Mouse (Mus musculus) embryo, embryonic 9.5 days (tissue): Measurements from ENCODE around the gene Cacna2d4.
"Not testable (repeated sequence)": the region's sequence is repeated elsewhere in the genome, so short reads cannot be mapped to it uniquely, and the experiment has no call there.

ENCODE experiments used
- DNase-seq: peaks from one replicate; pipeline ENCODE4 v3.0.0-alpha.2; 2017; ENCODE audit errors: extremely low spot score

Gene Cacna2d4

DNA sequence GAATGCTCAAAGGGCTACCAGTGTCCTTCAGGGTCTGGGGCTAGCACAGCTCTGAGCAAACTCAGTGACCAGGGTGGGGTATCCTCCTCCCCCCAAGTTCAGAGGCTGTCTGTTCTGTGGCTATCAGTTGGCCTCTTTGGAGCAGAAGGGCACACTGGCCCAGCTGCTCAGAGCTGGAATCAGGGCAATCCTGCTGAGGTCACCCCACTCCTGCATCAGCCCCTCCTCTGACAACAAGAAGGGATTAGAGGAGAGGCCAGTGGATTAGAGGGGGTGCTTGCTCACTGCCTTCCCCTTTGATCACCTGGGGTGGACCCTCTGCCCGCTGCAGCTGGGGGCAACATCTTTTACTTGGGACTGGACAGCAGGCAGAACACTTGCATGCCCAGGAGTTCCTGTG, at the start of gene Cacna2d4:
Gene Cacna2d4 (plus strand): TSS at position 286 of the 400 bp plus-strand sequence.
- no peak for DNase-seq

DNA sequence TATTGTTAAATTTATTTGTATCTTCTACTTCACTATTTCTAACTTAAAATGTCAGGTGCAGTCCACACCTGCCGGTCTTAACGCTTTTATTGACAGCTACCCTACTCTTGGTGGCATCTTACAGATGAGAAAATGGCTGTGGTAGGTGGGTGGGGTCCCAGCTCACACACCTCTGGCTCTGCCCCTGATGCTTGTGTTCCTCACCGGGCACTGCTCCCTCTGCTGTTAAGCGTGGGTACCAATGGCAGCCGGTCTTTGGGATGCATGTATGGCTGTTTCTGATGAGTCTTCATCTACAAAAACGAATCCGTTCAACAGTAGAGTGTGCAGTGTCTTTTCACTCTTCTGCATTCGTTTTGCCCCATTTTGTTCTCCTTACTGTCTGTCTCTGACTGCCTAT, 49.7 kb upstream of the Cacna2d4 start:
- DNase-seq, result peak; percentile 9

DNA sequence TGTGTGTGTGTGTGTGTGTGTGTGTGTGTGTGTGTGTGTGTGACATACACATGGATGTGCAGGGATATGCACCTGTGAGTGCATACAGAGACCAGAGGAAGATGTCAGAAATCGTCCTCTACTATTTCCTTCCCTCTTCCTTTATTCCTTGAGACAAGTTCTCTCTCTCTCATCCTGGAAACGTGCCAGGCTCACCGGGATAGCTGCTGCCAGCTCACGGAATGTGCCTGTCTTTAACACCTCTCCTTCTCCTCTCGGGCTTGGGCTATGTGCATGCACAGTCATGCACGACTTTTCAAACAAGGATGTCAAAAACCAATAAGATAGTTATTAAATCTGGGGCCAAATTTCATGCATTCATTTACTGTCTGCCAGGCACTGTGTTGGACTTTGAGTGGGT, 48.7 kb upstream of the Cacna2d4 start:
- no peak for DNase-seq

DNA sequence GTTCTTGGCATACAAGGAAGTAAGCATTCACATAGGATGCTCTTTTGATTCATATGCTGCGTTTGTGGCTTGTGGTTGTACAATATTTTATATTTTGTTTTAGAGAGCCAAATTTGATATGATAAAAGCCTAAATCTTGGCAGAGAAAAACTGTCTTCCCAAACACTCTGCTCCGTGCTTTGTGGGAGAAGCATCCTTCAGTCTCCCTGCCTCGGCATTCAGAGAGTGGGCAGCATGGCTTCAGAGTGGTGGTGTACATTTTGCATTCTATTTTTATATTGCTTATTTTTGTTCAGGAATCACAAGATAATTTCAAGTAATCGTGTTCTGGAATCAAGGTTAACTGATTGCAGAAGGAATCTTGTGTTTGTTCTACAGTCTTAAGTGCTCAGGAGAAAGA, 44.8 kb upstream of the Cacna2d4 start:
- DNase-seq, result no peak

DNA sequence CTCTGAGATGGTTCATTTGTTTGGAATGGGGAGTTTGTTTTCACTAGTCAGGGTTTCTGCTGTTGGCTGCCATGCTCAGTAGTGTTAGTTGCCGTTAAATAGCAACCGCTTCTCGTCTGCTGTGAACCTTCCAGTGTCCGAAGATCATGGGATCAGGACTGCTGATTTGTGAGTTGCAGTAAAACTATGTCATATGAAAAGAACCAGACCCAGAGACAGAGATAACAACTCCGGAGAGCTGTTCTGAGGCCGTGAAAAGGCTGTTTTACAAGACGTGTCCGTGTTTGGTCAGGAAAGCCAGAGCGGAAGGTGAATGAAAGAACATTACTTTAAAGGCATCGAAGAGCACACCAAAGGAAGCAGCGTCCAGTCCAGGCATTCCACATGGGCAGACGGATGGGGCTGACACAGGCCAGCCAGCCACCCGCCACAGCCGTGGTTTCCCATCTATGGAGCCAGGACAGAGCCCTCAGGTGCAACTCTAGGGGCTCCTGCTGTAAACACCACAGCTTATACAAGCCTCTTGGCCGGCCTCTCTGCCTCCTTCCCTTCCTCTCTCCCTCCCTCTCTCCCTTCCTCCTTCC, 42.7 kb upstream of the Cacna2d4 start:
- DNase-seq, result no peak

DNA sequence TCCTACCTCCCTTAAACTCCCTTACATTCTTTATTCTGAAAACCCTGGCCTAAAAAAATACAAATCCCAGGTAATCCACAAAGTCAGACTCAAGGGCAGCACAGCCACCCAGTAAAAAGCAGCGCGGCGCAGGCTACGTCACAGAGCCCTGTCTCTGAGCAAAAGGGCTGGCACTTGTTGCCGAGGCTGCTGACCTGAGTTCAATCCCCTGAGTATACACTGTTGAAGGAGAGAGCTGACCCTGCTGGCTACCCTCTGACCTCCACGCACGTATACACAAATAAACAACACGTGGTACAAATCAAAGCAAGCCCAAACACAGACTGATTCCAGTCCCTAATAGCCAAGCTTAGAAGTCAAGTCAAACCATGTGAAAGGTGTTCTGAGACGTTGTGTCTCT, 42.2 kb upstream of the Cacna2d4 start:
- no peak for DNase-seq

DNA sequence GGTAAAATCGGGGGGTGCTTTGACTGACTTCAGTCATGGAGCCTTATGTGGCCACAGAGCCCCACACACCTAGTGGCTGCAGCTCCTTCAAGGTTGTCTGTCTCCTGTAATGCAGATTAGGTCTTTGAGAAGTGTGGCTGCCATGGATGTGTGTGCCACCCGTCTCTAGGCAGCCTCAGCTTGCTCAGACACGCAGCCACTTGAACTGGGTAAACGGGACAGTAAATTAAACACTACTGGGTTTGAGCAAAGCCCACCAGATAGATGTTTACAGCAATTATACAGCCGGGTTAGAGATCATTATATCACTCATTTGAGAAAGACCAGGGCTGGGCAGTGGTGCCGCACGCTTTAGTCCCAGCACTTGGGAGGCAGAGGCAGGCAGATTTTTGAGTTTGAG, 41.7 kb upstream of the Cacna2d4 start:
- no peak for DNase-seq

DNA sequence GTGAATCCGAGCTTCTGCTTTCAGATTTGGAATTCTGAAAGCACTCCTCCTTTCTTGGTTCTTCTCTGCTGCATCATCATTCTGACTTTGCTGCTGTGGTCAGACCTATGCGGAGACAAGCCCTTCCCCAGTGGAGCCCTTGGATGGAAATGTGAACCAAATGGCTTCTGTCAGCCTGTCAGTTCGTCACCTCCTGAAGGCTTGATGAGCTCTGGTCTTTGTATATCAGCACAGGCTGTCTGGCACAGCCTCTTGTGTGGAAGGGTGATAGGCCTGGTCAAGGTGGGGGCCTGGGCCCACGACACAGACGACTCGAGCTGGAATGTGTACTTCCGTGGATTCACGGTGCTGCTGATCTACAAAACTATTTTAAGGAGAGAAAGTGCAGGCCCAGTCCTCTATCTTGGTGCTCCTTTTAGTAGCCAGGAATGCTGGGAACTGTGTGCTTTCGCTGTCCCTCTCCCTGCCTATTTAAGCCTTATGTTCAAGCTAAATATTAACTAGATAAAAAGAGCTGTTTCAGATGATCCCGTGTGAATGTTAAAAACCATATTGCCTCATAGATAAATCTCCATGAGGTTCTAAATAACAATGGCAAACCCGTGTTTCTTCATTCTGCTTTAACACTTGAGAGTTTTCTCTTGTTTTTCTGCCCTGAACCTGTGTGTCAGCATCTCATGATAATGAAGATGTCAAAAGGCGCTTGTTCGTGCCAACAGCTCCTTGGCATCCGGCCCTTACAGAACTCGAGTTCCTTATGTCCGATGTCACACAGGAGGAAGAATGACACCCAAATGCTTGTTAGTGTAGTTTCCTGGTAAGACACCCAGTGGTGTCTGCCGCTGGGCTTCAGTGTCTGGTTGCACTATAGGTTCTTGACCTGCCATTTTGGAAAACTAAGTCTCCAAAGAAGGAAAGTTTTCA, 39.7 kb upstream of the Cacna2d4 start, which contains the start of gene Cacna1c:
Gene Cacna1c (minus strand): TSS at position 37 of the 924 bp plus-strand sequence.
- no peak for DNase-seq

DNA sequence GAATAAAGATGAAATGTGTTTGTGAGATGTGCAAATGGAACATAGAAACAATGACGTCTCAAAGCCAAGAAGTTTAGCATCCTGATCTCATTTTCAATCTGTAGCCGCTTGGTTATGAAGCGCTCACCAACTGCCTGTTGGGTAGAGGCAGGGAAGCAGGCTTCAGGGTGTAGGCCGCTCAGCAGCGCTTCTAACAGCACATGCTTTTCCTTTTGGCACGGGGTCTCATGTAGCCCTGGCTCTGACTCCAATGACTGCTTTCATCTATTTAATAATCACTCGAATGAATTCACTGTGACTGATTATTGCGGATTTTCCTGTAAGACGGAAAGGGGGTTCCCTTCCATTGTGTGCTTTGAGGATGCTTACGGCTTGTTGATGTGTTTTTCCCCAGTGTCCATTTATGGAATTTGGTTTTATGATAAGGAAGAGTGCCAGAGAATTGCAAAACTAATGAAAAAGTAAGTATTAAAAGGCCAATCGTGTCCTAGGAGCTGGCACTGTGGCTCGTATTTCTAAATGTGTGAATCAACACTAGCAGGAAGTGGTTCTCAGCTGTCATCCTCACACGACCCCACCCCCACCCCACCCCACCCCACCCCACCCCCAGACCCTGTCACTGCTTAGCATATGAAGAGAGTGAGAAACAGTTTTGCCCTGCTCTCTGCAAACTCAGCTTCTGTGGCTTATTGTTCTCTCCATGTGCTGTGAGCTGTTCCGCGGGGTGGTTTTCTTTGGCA, 37.6 kb upstream of the Cacna2d4 start:
- no peak for DNase-seq

DNA sequence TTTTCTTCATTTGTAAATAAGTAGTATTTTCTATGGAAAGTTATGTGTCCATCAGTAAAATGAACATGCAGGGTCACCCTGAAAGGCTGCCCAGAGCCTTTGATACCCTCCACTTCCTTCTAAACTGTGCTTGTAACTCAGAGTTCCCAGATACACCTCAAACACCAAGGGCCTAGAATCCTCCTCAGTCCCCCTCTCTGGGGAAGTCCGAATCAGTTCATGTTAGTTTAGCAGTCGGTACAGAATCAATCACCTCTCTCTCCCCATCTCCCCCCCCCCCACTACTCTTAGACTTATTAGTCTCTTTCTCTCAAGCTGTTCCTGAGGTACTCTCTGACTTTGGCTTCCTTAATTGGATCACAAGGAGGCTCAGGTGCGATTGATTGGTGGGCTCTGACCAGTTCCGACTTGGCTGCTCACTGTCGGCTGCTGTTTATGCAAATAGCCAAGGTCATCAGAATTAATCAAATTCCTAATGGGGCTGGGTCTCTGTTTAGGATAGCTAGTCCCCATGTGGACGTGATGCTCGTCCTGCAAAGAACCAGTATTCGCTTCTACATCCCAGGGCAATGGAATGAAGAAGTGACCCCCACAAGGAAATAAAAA, 36.9 kb upstream of the Cacna2d4 start:
- no peak for DNase-seq

DNA sequence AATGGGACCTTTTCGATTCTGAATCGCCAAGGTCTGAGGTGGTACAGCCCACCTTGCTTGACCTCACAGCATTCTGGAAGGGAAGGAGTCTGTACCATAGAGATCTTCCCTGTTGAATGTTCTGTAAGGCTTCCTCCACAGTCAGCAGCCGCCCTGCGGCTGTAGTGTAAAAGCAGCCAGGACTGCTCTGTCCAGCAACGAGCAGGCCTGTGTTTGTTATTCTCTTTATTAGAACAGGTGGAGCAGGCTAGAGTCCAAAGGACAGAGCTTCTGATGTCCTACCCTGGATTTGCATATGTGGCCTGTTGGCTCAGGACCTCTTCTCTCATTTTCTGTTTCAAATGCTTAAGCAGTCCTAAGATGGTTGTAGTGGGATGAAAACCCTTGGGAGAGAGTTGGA, 36.0 kb upstream of the Cacna2d4 start:
- no peak for DNase-seq

DNA sequence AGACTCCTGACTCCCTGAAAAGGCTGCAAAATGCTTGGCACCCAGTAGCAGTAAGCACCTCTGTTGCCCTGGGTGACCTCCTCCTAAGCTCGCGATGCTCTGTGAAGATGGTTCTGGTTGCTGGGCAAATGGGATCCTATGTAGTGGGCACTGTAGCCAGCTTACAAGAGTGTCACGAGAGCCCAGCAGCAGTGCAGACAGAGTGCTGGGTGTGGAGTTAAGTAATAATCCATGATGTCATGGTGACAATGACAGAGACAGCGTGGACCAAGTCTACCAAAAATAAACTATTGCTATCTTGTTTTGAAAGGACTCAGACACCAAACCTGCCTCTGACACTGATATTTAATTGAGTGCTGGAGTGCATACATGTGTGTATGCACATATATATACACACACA, 34.8 kb upstream of the Cacna2d4 start:
- DNase-seq, result no peak

DNA sequence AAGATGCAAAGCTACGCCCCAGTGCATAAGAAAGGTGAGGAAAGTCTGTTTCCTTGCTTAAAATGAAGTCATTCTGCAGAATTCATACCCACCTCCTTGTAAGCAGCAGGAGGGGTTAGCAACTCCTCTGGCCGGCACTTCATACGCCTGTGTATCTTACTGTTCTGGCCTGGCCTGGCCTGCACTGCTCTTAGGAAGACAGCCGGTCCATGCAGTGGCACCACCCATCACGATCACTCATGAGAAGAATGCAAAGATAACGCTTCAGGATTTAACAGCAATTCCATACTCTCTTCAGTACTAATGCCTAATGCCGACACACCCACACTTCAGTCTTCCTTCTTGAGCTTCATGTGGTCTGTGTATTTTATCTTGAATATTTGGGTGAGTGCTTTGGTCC, 32.0 kb upstream of the Cacna2d4 start:
- no peak for DNase-seq

DNA sequence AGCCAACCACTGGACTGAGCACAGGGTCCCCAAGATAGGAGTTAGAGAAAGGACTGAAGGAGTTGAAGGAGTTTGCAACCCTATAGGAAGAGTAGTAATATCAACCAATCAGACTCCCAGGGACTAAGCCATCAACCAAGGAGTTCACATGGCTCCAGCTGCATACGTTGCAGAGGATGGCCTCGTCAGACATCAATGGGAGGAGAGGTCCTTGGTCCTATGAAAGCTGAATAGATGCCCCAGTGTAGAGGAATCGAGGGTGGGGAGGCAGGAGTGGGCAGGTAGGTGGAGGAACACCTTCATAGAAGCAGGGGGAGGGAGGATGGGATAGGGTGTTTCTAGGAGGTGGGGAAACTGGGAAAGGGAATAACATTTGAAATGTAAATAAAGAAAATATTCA, 31.4 kb upstream of the Cacna2d4 start:
- DNase-seq, result no peak

DNA sequence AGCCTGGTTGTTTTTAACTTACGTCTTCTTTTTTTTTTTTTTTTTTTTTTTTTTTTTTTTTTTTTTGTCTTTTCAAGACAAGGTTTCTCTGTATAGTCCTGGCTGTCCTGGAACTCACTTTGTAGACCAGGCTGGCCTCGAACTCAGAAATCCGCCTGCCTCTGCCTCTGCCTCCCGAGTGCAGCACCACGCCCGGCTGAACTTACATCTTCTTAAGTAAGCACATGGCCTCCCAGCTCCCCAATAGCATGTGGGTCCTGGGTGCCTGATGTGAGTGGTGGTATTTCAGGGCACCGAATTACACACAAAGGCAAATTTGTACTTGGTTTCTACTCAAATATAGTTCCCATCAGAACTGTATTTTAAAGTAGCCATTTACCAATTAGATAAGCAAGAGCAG, 30.3 kb upstream of the Cacna2d4 start:
- not testable (repeated sequence) for DNase-seq

DNA sequence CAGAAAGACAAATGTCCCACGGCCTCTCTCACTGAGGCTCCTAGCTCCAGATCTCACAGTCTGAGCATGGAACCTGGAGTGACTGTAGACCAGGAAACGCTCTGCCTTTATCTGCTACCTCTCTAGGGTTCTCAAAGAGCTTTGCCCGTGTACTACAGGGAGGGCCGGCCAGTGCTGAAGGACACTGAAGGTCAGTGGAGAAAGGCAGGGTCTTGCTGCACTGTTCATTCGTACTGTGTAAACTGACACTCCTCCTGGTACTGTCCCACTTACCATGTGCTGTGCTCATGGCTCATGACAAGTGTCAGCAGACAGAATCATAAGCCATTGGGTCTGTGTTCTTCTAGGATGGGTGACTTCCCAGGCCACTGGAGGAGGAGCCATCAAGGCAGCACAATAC, 23.0 kb upstream of the Cacna2d4 start:
- DNase-seq, result no peak

DNA sequence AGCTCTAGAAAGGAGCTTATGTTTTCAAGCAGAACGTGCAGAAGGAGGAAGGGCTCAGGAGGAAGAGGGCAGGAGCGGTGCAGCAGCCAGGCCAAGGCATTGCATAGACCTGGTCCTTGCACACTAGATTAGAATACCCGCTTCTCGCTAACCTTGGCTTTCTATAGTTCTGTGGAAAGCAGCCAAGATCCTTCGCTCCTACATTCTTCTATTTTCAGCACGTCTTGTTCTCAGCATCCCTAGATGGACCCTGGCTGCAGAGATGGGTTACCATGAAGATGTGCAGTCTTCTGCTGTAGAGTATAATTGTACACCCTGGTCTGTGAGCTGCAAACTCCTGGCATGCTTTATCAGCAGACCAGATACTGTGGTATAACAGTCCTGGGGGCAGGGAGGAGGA, 22.1 kb upstream of the Cacna2d4 start:
- no peak for DNase-seq

DNA sequence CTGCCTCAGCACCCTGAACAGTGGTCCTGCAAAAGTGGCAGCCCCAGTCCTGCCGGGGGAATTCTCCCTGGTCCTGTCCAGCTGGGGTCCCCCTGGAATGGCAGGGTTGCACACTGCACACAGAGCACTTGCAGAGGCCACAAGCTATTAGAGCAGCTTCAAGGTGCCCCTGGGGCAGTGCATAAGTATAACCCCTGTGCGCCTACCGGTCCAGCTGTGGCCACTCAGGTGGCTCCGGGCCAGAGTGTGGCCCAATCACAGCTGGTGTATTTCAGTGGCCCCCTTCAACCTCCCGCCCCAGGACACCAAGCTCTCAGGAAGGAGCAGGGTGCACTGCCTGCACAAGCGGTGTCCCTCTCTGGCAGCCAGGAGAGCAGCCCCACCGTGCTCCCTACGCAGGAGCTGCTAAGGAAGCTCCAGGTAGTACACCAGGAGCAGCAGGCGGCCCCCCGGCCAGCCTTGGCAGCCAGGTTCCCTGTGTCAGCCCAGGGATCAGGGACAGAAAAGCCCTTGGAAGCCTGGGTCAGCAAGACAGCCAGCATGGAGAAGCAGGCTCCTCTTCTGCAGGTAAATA, 21.2 kb upstream of the Cacna2d4 start:
- no peak for DNase-seq

DNA sequence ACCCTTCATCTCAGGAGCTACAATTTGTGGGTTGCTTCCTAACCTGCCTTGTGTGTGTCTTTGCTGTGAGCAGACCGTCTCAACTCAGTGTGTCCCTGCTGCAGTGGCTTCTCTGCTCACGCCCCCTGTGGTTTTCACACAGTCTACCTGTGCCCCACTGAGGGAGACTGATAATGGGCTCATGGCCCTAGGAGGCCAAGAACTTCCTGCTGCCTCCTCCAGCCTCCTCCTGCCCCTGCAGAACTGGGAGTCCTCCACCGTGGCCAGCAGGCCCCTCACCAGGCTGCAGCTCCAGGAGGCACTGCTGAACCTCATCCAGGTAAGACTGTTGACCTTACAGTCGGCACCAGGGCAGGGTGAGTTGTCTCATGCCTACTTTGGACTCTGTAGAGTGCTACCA, 18.7 kb upstream of the Cacna2d4 start:
- DNase-seq, result no peak

DNA sequence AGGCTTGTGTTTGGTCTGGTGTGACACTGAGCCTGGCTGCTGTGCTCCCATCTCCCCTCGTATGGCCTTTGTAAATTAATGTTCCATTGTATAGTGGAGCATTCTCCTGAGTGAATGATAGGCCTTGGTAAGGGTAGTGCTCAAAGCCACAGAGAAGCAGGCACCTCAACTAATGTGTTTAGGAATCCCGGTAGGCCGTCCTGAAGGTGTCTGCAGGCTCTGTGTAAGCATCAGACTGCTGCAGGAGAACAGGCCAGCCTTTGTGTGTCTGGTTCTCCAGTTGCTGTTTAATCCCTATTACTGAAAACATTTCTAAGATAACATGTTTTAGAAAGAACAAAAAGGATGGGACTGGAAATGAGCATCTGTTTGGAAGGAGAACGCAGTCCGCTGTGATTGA, 17.7 kb upstream of the Cacna2d4 start:
- no peak for DNase-seq

DNA sequence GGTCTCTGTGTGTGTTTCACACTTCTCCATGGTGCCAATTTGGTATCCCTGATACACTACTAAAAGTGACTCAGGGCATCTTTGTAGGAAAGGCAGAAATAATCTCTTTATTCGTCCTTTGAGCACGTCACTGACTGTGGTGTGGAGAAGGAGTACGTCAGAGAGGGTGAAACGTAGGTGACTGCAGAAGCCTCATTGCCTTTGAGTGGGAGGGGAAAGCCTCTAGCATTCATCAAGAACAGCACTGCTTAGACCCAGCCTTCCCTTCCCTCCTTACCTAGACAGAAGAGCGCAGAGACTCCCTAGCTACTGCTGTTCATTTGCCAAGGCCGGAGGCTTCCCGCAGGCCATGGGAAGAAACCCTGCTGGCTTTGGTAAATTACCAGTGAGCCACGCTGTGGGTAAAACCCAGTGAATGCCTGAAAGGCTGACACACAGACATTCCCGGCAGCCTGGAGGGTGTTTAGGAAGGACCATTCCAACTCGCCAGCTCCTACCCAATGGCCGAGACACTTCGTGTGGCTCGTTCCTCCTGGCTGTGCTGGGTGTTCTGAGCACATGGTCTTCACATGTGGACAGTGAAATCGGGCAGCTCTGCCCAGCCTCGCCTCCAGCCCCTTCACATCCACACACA, 17.0 kb upstream of the Cacna2d4 start:
- no peak for DNase-seq
